Mouse (Mus musculus) yolk sac, embryonic 10.5 days (tissue): Measurements from ENCODE around the gene Entpd2.

Source experiments
- DNase-seq: peaks from one replicate; pipeline ENCODE4 v3.0.0-alpha.2; 2017; ENCODE audit warnings: low spot score

Gene Entpd2

DNA sequence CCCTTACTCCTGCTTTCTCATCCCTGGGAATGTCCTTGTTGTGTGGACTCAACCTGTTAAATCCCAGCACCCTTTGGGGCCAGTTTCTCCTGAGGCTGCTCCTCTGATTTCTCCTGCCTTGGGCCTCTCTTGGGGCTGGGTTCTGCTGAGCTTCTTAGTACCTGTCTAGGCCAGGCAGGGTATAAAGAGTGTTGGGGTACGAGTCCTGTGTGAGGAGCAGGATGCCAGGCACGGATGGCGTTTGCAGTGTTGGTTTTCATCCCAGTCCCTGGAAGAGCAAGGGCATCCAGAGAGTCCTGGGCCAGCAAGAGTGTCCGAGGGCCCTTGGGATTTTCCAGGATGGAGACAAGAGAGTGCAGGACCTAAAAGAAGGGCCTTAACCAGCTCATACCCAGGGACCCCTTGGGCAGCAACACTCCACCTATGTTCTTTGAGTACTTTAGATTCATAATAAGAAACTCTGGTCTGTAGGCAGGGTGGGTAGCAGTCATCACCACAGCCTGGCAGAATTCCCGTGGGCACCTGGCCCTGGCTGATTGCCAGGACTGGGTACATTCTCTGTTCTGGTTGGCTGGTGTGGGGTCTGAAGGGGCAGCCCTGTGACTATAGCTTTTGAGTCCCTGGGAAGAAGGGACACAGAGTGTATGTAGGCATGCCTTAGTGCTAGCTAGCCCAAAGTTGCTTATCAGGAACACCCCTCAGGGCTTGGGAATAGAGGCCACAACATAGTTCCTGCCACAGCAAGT is 33.9 kb downstream of the Entpd2 start:
- no peak for DNase-seq

- no peak for DNase-seq
These were observed 34.9 kb downstream of the Entpd2 start for GRCm38 (mm10) chr2:25430395-25431233.

DNA sequence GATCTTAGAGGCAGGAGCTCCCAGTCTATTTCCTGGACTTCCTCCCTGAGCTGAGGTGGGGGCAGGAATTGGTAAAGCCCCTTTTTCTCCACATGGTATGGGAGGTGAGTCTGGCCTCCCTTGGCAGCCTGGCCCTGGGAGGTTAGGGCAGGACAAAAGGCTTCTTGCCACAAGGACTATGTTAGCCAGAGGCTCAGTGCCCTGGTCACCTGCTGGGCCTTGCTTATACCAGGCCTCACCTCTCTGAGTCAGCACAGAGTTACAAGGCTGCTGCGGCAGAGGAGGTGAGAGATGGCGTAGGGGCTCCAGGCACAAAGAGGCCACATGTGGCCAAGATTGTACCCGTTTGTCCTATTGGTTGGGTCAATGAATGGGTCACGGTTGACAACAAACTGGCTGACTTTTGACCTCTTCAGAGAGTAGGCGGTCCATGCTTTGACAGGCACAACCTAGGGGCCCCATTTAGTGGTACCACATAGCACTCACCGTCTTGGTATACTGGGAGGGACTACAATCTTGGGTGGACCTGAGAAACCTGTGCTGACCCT is 35.7 kb downstream of the Entpd2 start:
- no peak for DNase-seq

GRCm38 (mm10) chr2:25432326-25433098 is 36.8 kb downstream of the Entpd2 start:
- no peak for DNase-seq

DNA sequence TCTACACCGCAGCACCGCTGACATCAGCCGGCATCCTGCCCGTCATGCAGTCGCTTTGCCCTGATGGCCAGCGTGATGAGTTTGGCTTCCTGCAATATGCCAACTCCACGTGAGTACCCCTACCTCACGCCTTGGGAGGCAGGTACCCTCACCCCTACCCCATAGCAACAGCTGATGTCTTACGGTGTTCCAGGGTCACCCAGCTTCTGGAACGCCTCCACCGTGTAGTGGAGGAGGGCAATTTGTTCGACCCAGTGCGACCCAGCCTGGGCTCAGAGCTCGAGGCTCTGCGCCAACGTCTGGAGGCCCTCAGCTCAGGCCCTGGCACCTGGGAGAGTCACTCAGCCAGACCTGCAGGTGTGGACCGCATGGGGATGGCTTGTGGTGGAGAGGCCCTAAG is 37.4 kb downstream of the Entpd2 start:
- DNase-seq = no peak

DNA sequence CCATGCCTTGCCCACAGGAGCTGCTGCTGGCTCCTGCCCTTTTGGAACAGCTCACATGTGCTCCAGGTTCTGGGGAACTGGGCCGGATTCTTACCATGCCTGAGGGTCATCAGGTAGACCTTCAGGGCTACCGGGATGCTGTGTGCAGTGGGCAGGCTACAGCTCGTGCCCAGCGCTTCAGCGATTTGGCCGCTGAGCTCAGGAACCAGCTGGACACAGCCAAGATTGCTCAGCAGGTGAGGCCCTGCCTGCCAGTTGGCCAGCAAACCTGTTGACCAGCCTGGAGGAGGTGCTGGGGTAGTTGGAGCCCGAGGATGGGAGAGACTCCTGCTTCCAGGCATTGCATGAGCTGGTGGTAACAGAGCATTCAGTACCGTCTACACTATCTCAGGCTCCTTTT is 38.6 kb downstream of the Entpd2 start:
- DNase-seq = no peak

- no peak for DNase-seq
These were observed 40.7 kb downstream of the Entpd2 start for GRCm38 (mm10) chr2:25436286-25436820.

DNA sequence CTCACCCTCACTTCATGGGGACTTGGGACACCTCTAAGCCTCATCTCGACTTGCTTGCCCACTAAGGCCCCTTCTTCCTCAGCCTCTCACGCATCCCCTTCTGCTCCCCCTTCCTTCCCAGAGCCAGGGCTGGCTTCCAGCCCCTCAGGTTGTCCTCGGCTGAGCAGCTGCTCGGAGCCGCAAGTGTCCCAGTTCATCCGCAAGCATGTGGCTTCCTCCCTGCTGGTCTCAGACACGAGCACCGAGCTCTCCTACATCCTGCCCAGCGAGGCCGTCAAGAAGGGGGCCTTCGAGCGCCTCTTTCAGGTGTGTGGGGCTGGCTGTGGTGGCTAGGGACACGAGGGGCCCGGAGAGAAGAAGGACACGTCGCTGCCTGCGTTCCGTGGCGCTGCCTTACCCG is 45.4 kb downstream of the Entpd2 start:
- DNase-seq = no peak

- DNase-seq = no peak
These were observed 47.0 kb downstream of the Entpd2 start for GRCm38 (mm10) chr2:25442682-25443081.
